Mouse (Mus musculus): ENCODE results near the gene Gm9958.

DNA sequence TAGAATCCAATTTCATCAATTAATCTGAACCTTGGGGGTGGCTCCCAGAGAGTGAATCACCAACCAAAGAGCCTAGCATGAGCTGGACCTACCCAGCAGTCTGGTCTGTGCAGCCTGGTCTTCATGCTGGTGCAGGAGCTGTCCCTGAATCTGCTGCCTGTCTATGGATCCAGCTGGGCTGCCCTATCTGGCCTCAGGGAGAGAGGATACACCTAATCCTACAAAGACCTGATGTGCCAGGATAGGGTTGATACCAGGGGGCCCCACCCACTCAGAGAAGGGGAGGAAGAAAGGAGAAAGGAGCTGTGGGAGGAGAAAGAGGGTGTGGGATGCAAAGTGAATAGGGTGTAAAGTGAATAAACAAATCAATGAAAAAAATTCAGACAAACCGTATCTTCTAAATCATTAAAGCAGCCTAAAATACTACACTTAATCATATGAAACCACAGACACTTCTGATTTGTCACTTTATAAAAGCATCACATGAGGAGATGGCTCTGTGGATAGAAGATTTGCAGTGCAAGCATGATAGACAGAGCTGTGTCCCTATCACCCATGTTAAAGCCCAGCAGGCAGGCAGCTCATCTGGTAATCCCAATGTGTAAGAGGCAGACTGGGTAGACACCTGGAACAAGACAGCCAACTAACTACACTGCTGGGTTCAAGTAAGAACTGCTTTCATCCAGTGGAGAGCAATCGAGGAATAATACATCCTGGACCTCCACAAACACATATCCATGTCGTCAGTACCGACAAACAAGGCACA, 13.3 kb upstream of the Gm9958 start:
- no peak for TF ChIP-seq GATA1 (IDR thresholded peaks at IDR 0.05; ENCODE audit: low read length)
- no peak for TF ChIP-seq TAL1 (IDR thresholded peaks at IDR 0.05; ENCODE audit: low read length)
